Mouse (Mus musculus): ENCODE measurements around the gene Atl2.

The Atl2 gene

DNA sequence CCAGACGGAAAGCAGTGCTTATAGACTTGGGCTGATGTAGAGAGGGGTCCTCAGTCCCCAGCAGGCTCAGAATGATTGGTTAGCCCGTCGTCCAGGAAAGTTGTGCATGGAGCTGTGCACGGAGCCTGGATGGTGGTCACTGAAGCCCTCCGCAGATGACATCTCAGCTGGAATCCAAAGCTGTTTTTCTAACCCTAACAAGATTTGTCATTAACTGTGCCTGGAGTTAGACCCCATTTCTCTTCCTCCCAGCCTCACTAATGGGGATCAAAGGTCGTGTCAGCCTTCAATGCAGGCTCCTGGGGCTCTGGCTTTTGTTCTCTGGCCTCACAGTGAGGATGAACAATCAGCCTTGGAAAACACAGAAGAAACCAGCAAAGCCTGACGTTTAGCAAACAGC is 77.9 kb downstream of the Atl2 start:
- DNase-seq, result peak; percentile 58 to 71

DNA sequence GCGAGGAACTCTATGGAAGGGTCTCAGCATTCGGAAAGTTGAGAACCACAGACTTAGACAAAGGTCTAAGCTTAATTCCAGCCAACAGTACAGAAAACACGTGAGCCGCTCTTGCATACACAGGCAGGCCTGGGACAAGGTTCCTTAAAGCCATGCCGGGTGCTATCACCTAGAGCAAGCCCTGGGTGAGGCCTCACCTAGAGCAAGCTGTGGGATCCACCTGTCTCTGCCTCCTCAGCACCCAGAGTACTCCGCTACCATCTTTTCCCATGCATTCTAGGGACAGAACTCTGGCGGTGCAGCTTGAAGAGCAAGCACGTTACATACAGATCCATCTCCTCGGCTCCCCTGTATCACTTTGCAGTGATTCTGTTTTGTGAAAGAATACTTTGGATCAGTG is 78.4 kb downstream of the Atl2 start:
- no peak for DNase-seq

DNA sequence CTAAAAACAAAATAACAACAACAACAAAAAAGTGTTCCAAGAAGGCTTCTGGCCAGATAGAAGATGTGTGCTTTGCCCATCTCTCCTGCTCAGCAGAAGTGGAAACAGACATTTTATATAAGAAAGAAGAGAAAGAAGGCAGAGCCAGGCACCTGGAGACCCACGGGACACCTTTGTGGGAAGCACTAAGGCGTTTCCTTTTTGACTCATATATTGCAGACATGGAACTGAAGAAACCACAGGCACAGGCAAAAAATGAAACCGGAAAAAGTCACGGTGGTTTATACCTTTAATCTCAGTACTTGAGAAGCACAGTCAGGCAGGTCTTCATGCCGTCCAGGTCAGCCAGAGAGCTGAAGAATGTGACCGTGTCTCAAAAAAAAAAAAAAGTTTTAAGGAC is 79.0 kb downstream of the Atl2 start:
- DNase-seq, result no peak

DNA sequence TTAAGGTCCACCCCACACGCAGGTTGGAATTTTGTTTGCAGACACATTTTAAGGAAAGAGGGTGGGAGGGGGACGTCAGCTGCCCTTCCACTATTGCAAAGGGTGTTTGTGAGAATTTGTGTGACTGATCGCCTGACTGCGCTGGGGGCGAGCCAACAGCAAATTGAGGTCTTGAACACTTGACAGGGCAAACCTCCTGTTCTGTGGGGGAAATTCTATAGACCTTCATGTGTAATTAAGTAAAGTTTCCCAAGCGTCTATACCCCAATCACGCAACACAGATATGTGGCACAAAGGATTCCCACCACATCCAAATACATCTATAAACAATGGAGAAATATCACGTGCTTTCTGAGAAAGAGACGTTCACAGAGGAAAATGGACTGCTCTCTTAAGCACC is 85.5 kb downstream of the Atl2 start:
- DNase-seq, result no peak

DNA sequence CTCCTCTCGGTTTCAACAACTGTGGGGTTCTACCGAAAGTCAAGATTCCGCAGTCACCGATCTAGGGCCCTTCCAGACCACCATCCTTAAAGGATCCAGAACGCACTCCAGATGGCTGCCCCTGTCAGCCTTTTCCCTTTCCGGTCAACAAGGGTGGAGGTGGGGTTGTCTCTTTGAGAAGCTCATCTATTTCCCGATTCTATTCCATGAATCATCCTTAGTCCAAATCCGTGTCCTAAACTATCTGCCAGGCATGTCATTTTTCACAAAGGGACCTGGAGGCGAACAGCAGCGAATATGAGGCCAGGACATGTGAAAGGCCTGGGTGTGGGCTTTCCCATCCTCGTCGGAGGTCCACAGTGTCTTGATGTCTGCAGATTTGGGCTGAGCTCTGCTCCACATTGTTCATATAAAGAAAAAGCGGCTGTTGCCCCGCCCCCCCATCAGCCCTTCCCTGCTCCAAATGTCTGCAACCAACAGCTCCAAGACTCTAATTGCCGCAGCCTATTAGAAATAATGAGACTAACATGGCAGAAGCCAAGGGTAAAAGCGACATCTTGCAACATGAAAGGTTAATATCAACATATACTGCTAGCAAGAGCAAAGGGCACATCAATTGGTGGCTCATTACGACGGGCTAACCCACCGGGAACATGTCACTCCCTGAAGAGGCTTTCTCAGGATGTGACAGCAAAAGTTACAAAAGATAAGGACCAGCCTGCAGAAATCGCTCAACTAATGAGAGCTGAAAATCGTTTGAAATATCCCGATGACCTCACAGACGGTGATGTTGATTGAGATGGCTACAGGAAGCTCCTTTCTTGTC is 86.2 kb downstream of the Atl2 start:
- DNase-seq, result no peak

DNA sequence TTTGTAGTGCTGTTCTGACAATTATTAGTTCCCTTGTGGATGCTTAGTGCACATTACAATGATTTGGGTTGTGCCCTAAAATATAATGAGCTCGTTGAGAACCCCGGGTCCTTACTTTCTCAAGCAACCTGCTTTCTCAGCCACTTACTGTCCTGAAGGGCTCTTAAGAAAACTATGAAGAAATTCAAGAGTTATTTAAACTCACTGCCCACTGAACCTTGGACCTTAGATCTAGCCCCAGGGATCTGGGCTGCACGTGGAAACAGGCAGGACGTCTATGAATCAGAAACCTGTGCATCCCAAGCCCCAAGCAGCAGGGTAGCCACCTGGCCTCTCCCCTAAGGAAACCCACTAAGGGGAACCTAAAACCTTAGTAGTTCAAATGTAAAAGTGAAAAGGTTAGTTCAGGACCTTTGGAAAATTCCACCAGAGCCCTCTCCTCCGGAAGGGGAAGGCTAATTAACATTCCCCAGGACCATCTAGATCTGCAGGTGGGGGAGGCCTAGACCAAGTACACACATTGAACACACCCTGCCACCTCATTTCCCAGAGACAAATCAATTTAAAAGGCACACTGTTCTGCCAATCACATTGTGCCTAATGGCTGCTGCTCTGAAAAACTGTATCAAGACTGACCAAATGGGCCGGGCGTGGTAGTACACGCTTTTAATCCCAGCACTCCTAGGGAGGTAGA is 88.5 kb downstream of the Atl2 start:
- DNase-seq, result peak; percentile 35 to 42

DNA sequence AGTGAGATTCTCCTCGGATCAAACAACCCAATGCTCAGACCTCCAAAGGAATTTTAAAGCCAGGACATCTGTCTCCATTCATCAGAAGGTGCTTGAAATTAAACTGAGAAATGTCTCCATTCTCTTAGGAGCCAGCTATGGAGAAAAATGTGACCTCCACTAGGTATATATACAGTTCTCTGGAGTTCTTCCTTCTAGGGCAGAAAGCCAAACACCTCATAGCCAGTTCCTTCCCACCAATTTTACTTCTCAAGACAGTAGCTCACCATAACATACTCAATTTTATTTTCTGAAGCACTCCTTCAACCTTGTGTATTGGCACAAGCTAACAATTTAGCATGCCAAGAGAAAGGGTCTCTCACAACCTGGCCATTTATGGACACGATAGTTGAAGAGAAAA is 91.2 kb downstream of the Atl2 start:
- DNase-seq, result no peak

DNA sequence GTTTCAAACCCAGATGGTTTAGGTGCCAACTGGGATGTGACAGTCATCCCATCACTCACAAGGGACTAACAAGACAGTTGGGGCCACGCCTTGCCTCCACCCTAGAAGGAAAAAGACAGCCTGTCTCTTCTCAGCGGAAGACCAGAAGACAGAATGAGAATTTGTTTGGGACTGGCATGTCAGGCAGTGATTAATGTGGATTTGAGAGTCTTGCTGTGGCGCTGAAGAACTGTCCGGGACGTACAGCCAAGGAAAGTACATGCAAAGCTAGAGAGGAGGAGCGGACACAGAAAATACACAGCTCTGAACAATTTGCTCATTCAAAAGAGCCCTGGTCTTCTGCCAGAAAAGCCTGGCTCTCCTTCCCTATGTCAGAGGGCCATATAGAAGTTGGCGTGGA is 93.9 kb downstream of the Atl2 start:
- no peak for DNase-seq

DNA sequence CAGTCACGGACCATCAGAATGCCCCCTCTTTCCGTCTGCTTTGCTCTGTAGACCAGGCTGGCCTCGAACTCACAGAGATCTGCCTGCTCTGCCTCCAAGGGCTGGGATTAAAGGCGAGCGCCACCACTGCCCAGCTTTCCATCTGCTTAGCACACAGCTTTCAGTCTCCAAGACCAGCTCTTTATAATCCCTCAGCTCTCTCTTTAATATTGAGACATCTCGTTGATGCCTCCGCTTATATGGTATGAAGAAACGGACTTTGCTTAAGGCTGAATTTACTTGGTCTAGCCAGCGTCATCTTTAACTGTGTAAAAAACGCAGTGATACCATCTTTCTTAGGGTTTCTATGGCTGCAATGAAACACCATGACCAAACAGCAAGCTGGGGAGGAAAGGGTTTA is 97.1 kb downstream of the Atl2 start:
- DNase-seq, result no peak

Measured in kidney, postnatal 36 days (tissue).